Mouse (Mus musculus) lung, postnatal 36 days (tissue): Measurements from ENCODE around the gene Pias4.

Experiments used
- DNase-seq: peaks from one replicate; pipeline ENCODE4 v3.0.0; 2022; ENCODE audit warnings: mixed read lengths

Pias4 gene

GRCm38 (mm10) chr10:81137252-81138130 lies 30.2 kb downstream of the Pias4 start:
- DNase-seq, result peak; percentile 98

- DNase-seq, result no peak
Measured at GRCm38 (mm10) chr10:81136706-81137231, 31.0 kb downstream of the Pias4 start.

GRCm38 (mm10) chr10:81135831-81136705 lies 31.7 kb downstream of the Pias4 start:
- DNase-seq, result peak; percentile 89

- peak; percentile 59 for DNase-seq
Measured at GRCm38 (mm10) chr10:81134966-81135681, 32.6 kb downstream of the Pias4 start, which contains the start of gene Zbtb7a. Gene Zbtb7a (plus strand): TSS chr10:81135220.

GRCm38 (mm10) chr10:81134181-81134587 lies 33.5 kb downstream of the Pias4 start:
- DNase-seq, result peak; percentile 92

GRCm38 (mm10) chr10:81123500-81123899 lies 44.2 kb downstream of the Pias4 start:
- no peak for DNase-seq

- DNase-seq, result no peak
Measured at GRCm38 (mm10) chr10:81122889-81123288, 44.8 kb downstream of the Pias4 start.

GRCm38 (mm10) chr10:81120650-81121049 lies 47.1 kb downstream of the Pias4 start:
- no peak for DNase-seq

GRCm38 (mm10) chr10:81119625-81120024 lies 48.1 kb downstream of the Pias4 start:
- DNase-seq, result no peak

GRCm38 (mm10) chr10:81112946-81113345 lies 54.8 kb downstream of the Pias4 start:
- no peak for DNase-seq

GRCm38 (mm10) chr10:81106113-81106721 lies 61.5 kb downstream of the Pias4 start:
- peak; percentile 86 for DNase-seq

GRCm38 (mm10) chr10:81105565-81106112 lies 62.1 kb downstream of the Pias4 start, which contains the start of gene Map2k2:
Gene Map2k2 (plus strand): TSS chr10:81105915.
- DNase-seq, result peak; percentile 97
